Mouse (Mus musculus): ENCODE results near the gene Cdon.

- no peak for TF ChIP-seq CTCF (IDR thresholded peaks at IDR 0.05 in 2 of 3, conservative IDR thresholded peaks at IDR 0.05 in 1 of 3; ENCODE audit: control insufficient read depth in 1 of 3, insufficient read depth in 1 of 3, low read depth in 2 of 3, low read length in 3 of 3, poor library complexity in 1 of 3, severe bottlenecking in 1 of 3)
- no peak for TF ChIP-seq E2F4 (IDR thresholded peaks at IDR 0.05; ENCODE audit: borderline replicate concordance, low read depth, low read length)
- TF ChIP-seq POLR2AphosphoS5 (IDR thresholded peaks at IDR 0.05; ENCODE audit: borderline replicate concordance, low read depth, low read length) = no peak
Observed at GRCm38 (mm10) chr9:35479456-35479855, 58.5 kb downstream of the Cdon start.
